Mouse (Mus musculus): ENCODE data around the gene Rasl12. TPM values are rescaled to one million over a fixed set of nuclear protein-coding genes. Genes with fewer than 3 reads are reported as not detected.
A peak's percentile ranks its signal among the peaks of the same experiment; 100 is the strongest.

Rasl12 gene
- polyA plus RNA-seq, 1 experiment from 2014 or later, result 6.2 TPM

- 1% methylated on average over 53 of the region's 53 CpGs for WGBS
- Histone ChIP-seq H3K4me2 (replicated peaks) (peak within 1 kb of the TSS; percentile 69), H3K4me1 (replicated peaks) (peaks cover 33% of the 10 kb centered on the region), H3K9ac (replicated peaks) (peak within 1 kb of the TSS; percentile 82), H3K9me3 (no peaks in the 10 kb centered on the region), H3K27ac (peak within 1 kb of the TSS; percentile 86), H3K36me3 (peaks cover 10% of the 10 kb centered on the region), H3K4me3 (replicated peaks) (peak within 1 kb of the TSS; percentile 72), H3K27me3 (no peaks in the 10 kb centered on the region)
- peak; percentile 97 for ATAC-seq
These were observed 62.6 kb downstream of the Rasl12 start, which contains the start of gene Spg21 for GRCm38 (mm10) chr9:65460732-65461442. Gene Spg21, plus strand, starts transcription at chr9:65460947.

GRCm38 (mm10) chr9:65462544-65462943 lies 64.2 kb downstream of the Rasl12 start:
- no peak overlapping the region for H3K4me3 ChIP-seq (replicated peaks)
- H3K4me1 ChIP-seq (replicated peaks), result peaks cover 33% of the 10 kb centered on the region
- H3K36me3 ChIP-seq, result peaks cover 23% of the 10 kb centered on the region
- no peaks in the 10 kb centered on the region for H3K27me3 ChIP-seq
- H3K9ac ChIP-seq (replicated peaks), result 0 out of 2 replicates have a peak overlapping the region, but pooled peaks have one; percentile 36
- no peaks in the 10 kb centered on the region for H3K9me3 ChIP-seq
- 79% methylated on average over 5 of the region's 5 CpGs for WGBS
- H3K4me2 ChIP-seq (replicated peaks), result 0 out of 2 replicates have a peak overlapping the region, but pooled peaks have one; percentile 69
- H3K27ac ChIP-seq, result no peak overlapping the region
- no peak for ATAC-seq

DNA sequence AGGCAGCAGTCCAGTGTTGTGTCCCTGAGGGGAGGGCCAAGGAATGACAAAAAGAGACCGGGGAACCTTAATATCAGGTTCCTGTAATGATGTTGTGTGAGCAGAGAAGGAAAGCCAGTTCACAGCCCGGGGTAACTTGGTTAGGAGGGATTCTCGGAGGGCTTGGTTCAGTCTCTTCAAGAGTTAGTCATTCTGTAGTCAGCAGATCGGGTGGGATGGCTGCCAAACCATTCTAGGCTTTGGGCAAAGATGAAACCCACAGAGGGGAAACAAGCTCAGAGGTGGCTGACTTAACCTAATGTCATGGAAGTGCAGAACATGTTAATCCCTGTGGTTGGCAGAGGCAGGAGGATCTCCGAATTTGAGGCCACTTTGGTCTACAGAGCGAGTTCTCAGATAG lies 65.9 kb downstream of the Rasl12 start:
- Histone ChIP-seq H3K9ac (replicated peaks) (no peak overlapping the region), H3K36me3 (peaks cover 31% of the 10 kb centered on the region), H3K27ac (no peak overlapping the region), H3K27me3 (no peaks in the 10 kb centered on the region), H3K4me1 (replicated peaks) (peaks cover 33% of the 10 kb centered on the region), H3K9me3 (no peaks in the 10 kb centered on the region), H3K4me3 (replicated peaks) (no peak overlapping the region), H3K4me2 (replicated peaks) (no peak overlapping the region)
- WGBS, result 96% methylated on average over 6 of the region's 6 CpGs
- no peak for ATAC-seq

Other genes starting within 250 kb of the Rasl12 start
- gene Parp16, start 203.2 kb upstream of the Rasl12 start, polyA plus RNA-seq (2015; fragmentation: Nextera tagmentation; extraction: Ambion mirVana), result 4.8 and 5.6 TPM in 2 replicates
- 0.24 and 0.30 TPM in 2 replicates for gene Cilp, start 133.3 kb upstream of the Rasl12 start, polyA plus RNA-seq (2015; fragmentation: Nextera tagmentation; extraction: Ambion mirVana)
- gene Clpx, start 104.2 kb upstream of the Rasl12 start, polyA plus RNA-seq (2015; fragmentation: Nextera tagmentation; extraction: Ambion mirVana), result 42.5 and 44.1 TPM in 2 replicates
- gene Pdcd7, start 52.4 kb upstream of the Rasl12 start, polyA plus RNA-seq (2015; fragmentation: Nextera tagmentation; extraction: Ambion mirVana), result 7.5 and 7.6 TPM in 2 replicates
- 1.2 and 2.2 TPM in 2 replicates for gene Ubap1l, start 37.5 kb upstream of the Rasl12 start, polyA plus RNA-seq (2015; fragmentation: Nextera tagmentation; extraction: Ambion mirVana)
- 0.39 and 0.44 TPM in 2 replicates for gene Kbtbd13, start 6.9 kb upstream of the Rasl12 start, polyA plus RNA-seq (2015; fragmentation: Nextera tagmentation; extraction: Ambion mirVana)
- not detected in 2 replicates for gene Slc51b, start 24.4 kb downstream of the Rasl12 start, polyA plus RNA-seq (2015; fragmentation: Nextera tagmentation; extraction: Ambion mirVana)
- gene Mtfmt, start 37.3 kb downstream of the Rasl12 start, polyA plus RNA-seq (2015; fragmentation: Nextera tagmentation; extraction: Ambion mirVana), result 23.4 and 24.6 TPM in 2 replicates
- gene Spg21, start 62.4 kb downstream of the Rasl12 start, polyA plus RNA-seq (2015; fragmentation: Nextera tagmentation; extraction: Ambion mirVana), result 138 and 140 TPM in 2 replicates
- gene Ankdd1a, start 121.7 kb downstream of the Rasl12 start, polyA plus RNA-seq (2015; fragmentation: Nextera tagmentation; extraction: Ambion mirVana), result 0.63 and 0.72 TPM in 2 replicates
- 5.6 and 5.9 TPM in 2 replicates for gene Plekho2, start 181.5 kb downstream of the Rasl12 start, polyA plus RNA-seq (2015; fragmentation: Nextera tagmentation; extraction: Ambion mirVana)
- 8.4 and 9.7 TPM in 2 replicates for gene Pif1, start 188.7 kb downstream of the Rasl12 start, polyA plus RNA-seq (2015; fragmentation: Nextera tagmentation; extraction: Ambion mirVana)
- gene Rbpms2, start 231.1 kb downstream of the Rasl12 start, polyA plus RNA-seq (2015; fragmentation: Nextera tagmentation; extraction: Ambion mirVana), result 4.5 and 4.9 TPM in 2 replicates